In the genomic region with DNA sequence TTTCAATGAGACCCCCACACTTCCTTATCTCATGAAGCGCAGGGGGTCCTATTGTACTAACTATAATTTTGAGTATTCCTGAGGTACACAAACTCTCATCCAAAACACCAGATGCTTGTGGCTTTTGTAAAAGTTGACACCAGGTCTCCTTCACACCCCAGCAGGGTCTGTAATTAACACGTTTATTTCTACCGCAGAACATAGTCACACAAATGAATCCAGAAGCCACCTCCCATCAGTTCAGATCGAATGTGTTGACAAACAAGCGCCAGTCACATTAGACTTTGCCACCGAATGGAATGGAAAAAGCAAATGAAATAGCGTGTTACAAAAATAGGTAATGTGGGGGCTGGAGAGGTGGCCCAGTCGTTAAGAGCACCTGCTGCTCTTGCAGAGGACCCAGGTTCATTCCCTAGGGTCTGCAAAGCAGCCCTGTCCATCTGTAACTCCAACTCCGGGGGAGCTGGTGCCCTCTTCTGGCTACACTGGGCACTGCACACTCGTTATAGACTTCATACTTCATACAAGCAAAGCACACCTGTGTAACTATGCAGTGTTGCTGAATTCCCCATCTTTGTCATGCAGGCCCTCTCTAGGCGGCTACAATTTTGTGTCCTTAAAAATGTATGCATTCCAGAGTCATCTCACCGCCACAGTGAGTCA, we compare ENCODE assay signal across 8 mouse cellular contexts. TPM values are rescaled to one million over a fixed set of nuclear protein-coding genes. Genes with fewer than 3 reads are reported as not detected.
DNase-seq lines count a peak whose midpoint lies in the region; ATAC-seq and TF ChIP-seq lines count a peak whose summit lies in the region.
"Had no signal": no experiment of that assay in that cellular context is flagged by ENCODE, and none has a peak within 500 bp of the region (broad histone marks: within the 10 kb centered on the region; RNA-seq: fewer than 3 reads in every experiment).

No protein-coding gene starts in this region.

- no peak for TF ChIP-seq EP300 in ES-Bruce4 (IDR thresholded peaks at IDR 0.05; ENCODE audit: insufficient read depth, low read depth, low read length)

- H3K36me3 ChIP-seq in kidney, embryonic 16.5 days (ENCODE audit: insufficient read depth, low read length) = no peaks in the 10 kb centered on the region
- no peaks in the 10 kb centered on the region for H3K36me3 ChIP-seq in ES-Bruce4 (ENCODE audit: control insufficient read depth, insufficient read depth, low read length, poor library complexity, severe bottlenecking)
- no peaks in the 10 kb centered on the region for H3K36me3 ChIP-seq in limb, embryonic 10.5 days
- H3K36me3 ChIP-seq: limb, embryonic 12.5 days had no signal

- no peaks in the 10 kb centered on the region for H3K27me3 ChIP-seq in kidney, embryonic 16.5 days (ENCODE audit: insufficient read depth, low read length)
- H3K27me3 ChIP-seq in ES-Bruce4 (ENCODE audit: control insufficient read depth, insufficient read depth, low read length, poor library complexity, severe bottlenecking) = no peaks in the 10 kb centered on the region
- H3K27me3 ChIP-seq in limb, embryonic 10.5 days (ENCODE audit: low read depth, poor library complexity, severe bottlenecking) = no peaks in the 10 kb centered on the region
- H3K27me3 ChIP-seq: limb, embryonic 12.5 days had no signal

- no peak overlapping the region for H3K9ac ChIP-seq in kidney, embryonic 16.5 days (replicated peaks; ENCODE audit: low read length)
- no peak overlapping the region for H3K9ac ChIP-seq in ES-Bruce4 (ENCODE audit: low read depth, poor library complexity, severe bottlenecking)
- H3K9ac ChIP-seq: limb, embryonic 12.5 days had no signal

- DNase-seq in kidney, postnatal 10 days = peak; percentile 24
- DNase-seq in B cell, adult 2 months = peak; percentile 45 to 51
- peak; percentile 47 for DNase-seq in limb, embryonic 10.5 days (ENCODE audit: low spot score)
- DNase-seq in adrenal gland, postnatal 25 days = no peak
- DNase-seq in gastrocnemius, postnatal 36 days = no peak

- no peak overlapping the region for H3K27ac ChIP-seq in kidney, embryonic 16.5 days (ENCODE audit: low read length)
- no peak overlapping the region for H3K27ac ChIP-seq in ES-Bruce4 (ENCODE audit: insufficient read depth, low read length)
- no peak overlapping the region for H3K27ac ChIP-seq in limb, embryonic 10.5 days
- H3K27ac ChIP-seq: limb, embryonic 12.5 days had no signal

- no peak overlapping the region for H3K4me2 ChIP-seq in kidney, embryonic 16.5 days (replicated peaks; ENCODE audit: low read depth, low read length)
- H3K4me2 ChIP-seq: limb, embryonic 12.5 days had no signal

- intact Hi-C loops in gastrocnemius, postnatal 36 days (cut with DNase I) = no loop called here

- no peak overlapping the region for H3K4me3 ChIP-seq in kidney, embryonic 16.5 days (ENCODE audit: low read length)
- H3K4me3 ChIP-seq in ES-Bruce4 (ENCODE audit: low read depth, low read length) = no peak overlapping the region
- no peak overlapping the region for H3K4me3 ChIP-seq in limb, embryonic 10.5 days
- H3K4me3 ChIP-seq: limb, embryonic 12.5 days had no signal

- TF ChIP-seq CTCF in ES-Bruce4 (IDR thresholded peaks at IDR 0.05; ENCODE audit: low read depth, low read length) = peak; percentile 86

- no peaks in the 10 kb centered on the region for H3K4me1 ChIP-seq in kidney, embryonic 16.5 days (ENCODE audit: insufficient read depth, low read length)
- H3K4me1 ChIP-seq in ES-Bruce4 (ENCODE audit: control insufficient read depth, insufficient read depth, low read length) = no peaks in the 10 kb centered on the region
- H3K4me1 ChIP-seq in limb, embryonic 10.5 days = peaks cover 4% of the 10 kb centered on the region

- ATAC-seq in kidney, embryonic 16.5 days (ENCODE audit: low FRiP score, low TSS enrichment) = no peak

- TF ChIP-seq POLR2A in ES-Bruce4 (IDR thresholded peaks at IDR 0.05; ENCODE audit: insufficient read depth, low read length) = no peak

- H3K9me3 ChIP-seq in kidney, embryonic 16.5 days (ENCODE audit: low read length) = no peaks in the 10 kb centered on the region
- no peaks in the 10 kb centered on the region for H3K9me3 ChIP-seq in ES-Bruce4 (replicated peaks; ENCODE audit: control insufficient read depth, insufficient read depth, low read length, poor library complexity, severe bottlenecking)
- no peaks in the 10 kb centered on the region for H3K9me3 ChIP-seq in limb, embryonic 10.5 days (replicated peaks)
- H3K9me3 ChIP-seq: limb, embryonic 12.5 days had no signal

- WGBS in kidney, embryonic 16.5 days = 83% methylated on average over 12 of the region's 12 CpGs
- WGBS in limb, embryonic 10.5 days = 80% methylated on average over 12 of the region's 12 CpGs

RNA-seq across cellular contexts. Expression of gene Eps8, which starts 3.9 kb away (rescaled TPM):
- 42.0 and 43.0 TPM in 2 replicates for polyA plus RNA-seq in kidney, embryonic 16.5 days (2015; fragmentation: Nextera tagmentation; extraction: Ambion mirVana)
- polyA plus RNA-seq in ES-Bruce4 (2011; ENCODE audit: insufficient read depth, insufficient read length, low read depth, missing spikeins) = 17.7 and 25.2 TPM in 2 replicates
- 4.8 and 7.0 TPM in 2 replicates for polyA plus RNA-seq in limb, embryonic 10.5 days (2016; fragmentation: Nextera tagmentation; extraction: Ambion mirVana)
- total RNA-seq in adrenal gland, postnatal 25 days (2021) = 29.3 and 44.1 TPM in 2 replicates
- total RNA-seq in gastrocnemius, postnatal 36 days (2021) = 1 to 10 TPM; 4.5 to 4.6 TPM

Comparison
In these comparisons a context has a peak if more than half of its experiments do, and no peak if none do; other contexts are left out.
1. DNase-seq: peak in kidney, postnatal 10 days (single experiment), B cell, adult 2 months (2 of 2) and limb, embryonic 10.5 days (single experiment); none in adrenal gland, postnatal 25 days (single experiment) and gastrocnemius, postnatal 36 days (0 of 2).